Mouse (Mus musculus) CH12.LX (cell line): Measurements from ENCODE around the gene Gpbar1.

Source experiments
- CHD2 ChIP-seq: IDR thresholded peaks from 2 replicates; pipeline ENCODE4 v1.6.1; 2011; ENCODE audit warnings: low read length, improper control_type of control experiment
- MAX ChIP-seq: IDR thresholded peaks from 2 replicates; pipeline ENCODE4 v1.6.1; 2011; ENCODE audit warnings: low read length, improper control_type of control experiment
- NRF1 ChIP-seq: IDR thresholded peaks from 2 replicates; pipeline ENCODE4 v1.6.1; 2014; ENCODE audit warnings: low read depth, mild to moderate bottlenecking, inconsistent platforms, low read length, improper control_type of control experiment, moderate library complexity
- PAX5 ChIP-seq: IDR thresholded peaks from 2 replicates; pipeline ENCODE4 v1.6.1; 2012; ENCODE audit warnings: low read length, inconsistent platforms, mixed read lengths
- POLR2A ChIP-seq: IDR thresholded peaks from 2 replicates; pipeline ENCODE4 v1.6.1; 2011; ENCODE audit warnings: low read depth, mild to moderate bottlenecking, improper control_type of control experiment, low read length
- ZC3H11A ChIP-seq: IDR thresholded peaks from 2 replicates; pipeline ENCODE4 v1.6.1; 2012; ENCODE audit warnings: low read depth, mild to moderate bottlenecking, inconsistent platforms, low read length, improper control_type of control experiment
- ZMIZ1 ChIP-seq: IDR thresholded peaks from 2 replicates; pipeline ENCODE4 v1.6.1; 2012; ENCODE audit warnings: low read depth, mild to moderate bottlenecking, inconsistent platforms, low read length, improper control_type of control experiment

DNA sequence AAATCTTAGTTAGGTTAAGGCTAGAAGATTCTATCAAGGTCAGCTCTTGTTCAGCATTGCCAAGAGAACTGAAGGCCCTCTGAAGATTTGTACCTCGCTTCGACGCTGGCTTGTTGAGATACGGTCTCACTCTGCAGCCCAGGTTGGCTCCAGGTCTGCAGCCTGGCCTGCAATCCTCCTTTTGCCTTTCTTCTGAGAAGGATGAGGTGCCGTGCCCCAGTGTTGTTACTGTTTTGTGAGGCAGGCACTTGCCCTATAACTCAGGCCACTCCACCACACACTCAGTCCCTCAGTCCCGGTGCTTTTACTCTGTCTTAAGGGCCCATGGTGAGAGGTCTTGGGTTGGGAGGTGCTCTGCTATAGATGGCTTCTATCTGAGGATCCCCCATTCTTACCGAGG, 23.9 kb downstream of the Gpbar1 start:
- TF ChIP-seq PAX5 = no peak
- no peak for TF ChIP-seq POLR2A
- TF ChIP-seq NRF1 = no peak
- no peak for TF ChIP-seq MAX
- TF ChIP-seq ZC3H11A = no peak
- no peak for TF ChIP-seq CHD2
- TF ChIP-seq ZMIZ1 = no peak
